Mouse (Mus musculus) left cerebral cortex, postnatal 14 days (tissue): ENCODE results near the gene Ttll10. TPM values are rescaled to one million over a fixed set of nuclear protein-coding genes. Genes with fewer than 3 reads are reported as not detected.
A peak's percentile ranks its signal among the peaks of the same experiment; 100 is the strongest.

Experiments
- DNase-seq, 2 experiments: peaks; one replicate each; pipeline ENCODE4 v3.0.0; 2021 to 2022; ENCODE audit warnings: low spot score in 2 of 2, mixed read lengths in 1 of 2
- intact Hi-C: fragments of 180-260 bp; cut with DNase I; formaldehyde crosslinking; loops from one replicate; pipeline ENCODE4 v1.15.1; 2025
- total RNA-seq, 2 experiments: library from RNA; stranded (reverse); gene quantifications; 2 replicates each; pipeline ENCODE4 v1.2.3; 2021

Gene Ttll10
- total RNA-seq, 2 experiments from 2014 or later: not detected

- intact Hi-C loops: no loop called here
- DNase-seq: no peak
Observed at GRCm38 (mm10) chr4:156069701-156070100, 10.5 kb upstream of the Ttll10 start.

DNA sequence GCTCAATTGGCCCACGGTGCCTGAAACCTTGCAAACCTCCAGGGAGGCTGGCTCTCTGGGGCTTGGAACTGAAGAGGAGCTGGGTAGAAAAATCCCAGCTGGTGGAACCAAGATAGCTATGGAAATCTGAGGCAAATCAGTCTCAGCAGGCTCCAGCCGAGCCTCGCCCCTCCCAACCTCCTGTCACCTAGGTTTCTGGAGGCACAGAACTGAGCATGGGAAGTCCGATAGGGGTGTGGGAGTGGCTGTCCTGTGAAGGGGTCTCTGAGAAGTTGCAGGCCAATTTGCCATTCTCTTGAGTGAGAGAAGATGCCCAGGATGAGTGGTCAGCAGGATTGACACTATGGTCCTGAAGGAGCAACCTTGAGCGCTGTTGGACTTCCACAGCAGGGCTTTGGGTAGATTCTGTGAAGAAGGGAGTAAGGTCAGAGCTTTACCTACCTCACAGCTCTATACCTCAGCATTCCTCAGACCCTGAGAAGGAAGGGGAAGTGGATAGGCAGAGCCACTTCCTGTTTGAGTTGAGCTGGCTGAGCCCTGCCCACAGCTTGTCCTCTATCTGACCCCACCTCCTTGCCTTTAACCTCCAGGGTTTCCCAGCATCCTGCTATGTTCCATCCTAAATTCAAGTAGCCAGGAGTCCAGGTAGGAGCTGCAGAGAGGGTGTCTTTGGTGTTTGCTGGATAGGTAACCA lies 8.2 kb upstream of the Ttll10 start:
- no peak for DNase-seq
- intact Hi-C loops: no loop called here

DNA sequence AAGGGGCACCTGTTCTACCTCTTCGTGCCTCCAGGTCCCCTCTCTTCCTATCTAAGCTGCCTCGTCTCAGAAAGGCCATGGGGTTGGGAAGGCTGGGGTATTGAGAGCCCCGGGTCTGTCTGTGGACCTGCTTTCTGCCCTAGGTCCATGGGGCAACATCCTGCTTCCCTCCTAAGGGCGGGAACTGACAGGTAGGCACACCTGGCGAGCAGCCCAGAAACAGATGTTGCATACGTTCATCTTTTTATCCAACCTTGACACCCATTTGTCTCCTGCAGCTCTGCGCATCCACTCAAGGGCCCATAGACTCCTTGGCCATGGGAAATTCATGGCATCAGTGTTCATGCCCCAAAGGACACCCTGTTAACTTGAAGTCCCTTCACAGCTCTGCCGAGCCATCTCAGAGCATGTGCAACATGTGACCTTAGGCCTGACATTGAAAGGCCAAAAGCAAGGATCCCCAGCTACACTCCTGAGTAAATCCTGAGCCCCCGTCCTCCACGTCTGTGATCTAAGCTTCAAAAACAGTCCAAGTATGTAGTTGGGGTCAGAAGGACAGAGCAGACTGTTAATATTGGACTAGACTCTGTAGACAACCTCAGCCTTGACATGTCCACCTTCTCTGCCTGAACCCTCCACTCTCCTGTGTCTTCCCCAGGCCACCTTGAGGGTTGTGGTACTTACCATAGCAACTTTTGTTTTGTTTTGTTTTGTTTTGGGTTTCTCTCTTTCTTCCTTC lies 6.1 kb upstream of the Ttll10 start:
- DNase-seq: no peak
- intact Hi-C loops: no loop called here

- DNase-seq: no peak
- intact Hi-C loops: no loop called here
Observed at GRCm38 (mm10) chr4:156064510-156064897, 5.3 kb upstream of the Ttll10 start.

GRCm38 (mm10) chr4:156063861-156064509 lies 4.8 kb upstream of the Ttll10 start:
- no peak for DNase-seq
- intact Hi-C loops: no loop called here

GRCm38 (mm10) chr4:156059713-156060112 lies 499 bp upstream of the Ttll10 start:
- no peak for DNase-seq
- intact Hi-C loops: no loop called here

DNA sequence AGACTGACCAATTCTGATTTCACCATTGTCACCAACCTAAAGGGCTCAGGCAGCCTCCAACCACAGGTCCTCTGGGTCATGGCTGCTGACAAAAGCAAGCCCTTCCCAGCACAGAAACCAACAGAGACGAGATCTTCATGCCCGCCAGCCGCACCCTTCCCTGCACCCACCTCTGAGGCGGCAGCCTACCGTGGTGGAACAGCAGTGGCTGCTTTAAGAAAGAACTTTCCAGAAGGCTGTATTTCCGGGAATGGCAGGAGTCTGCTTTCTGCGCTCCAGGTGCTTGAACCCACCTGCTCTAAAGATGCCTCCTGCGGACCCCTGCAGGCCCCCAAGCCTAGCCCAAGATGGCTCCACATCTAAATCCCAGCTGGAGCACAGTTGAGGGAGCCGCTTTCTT lies 388 bp downstream of the Ttll10 start:
- intact Hi-C loops: no loop called here
- no peak for DNase-seq

GRCm38 (mm10) chr4:156057702-156058101 lies 1.5 kb downstream of the Ttll10 start:
- DNase-seq: no peak
- intact Hi-C loops: no loop called here

- DNase-seq: no peak
- intact Hi-C loops: no loop called here
Observed at GRCm38 (mm10) chr4:156055173-156055572, 4.0 kb downstream of the Ttll10 start.

- no peak for DNase-seq
- intact Hi-C loops: no loop called here
Observed at GRCm38 (mm10) chr4:156054606-156055005, 4.6 kb downstream of the Ttll10 start.

DNA sequence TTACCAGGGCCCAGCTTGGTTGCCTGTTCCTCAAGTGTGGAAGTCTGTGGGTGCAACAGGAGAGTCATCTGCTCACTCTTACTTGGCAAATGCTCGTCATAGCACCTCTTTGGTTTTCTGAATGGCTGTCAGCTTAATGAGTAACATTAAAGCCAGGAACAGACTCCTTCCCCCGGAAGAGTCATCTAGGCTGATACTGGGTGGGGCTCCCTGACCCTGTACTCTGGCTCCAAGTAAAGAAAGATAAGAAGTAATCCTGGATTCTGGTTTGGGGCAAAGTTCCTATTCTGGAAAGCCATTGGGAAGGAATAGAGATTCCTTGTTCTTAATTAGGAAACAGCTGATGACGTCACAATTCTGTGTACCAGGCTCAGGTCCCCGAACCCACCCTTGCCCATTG lies 5.1 kb downstream of the Ttll10 start:
- intact Hi-C loops: no loop called here
- DNase-seq: no peak

GRCm38 (mm10) chr4:156053113-156053512 lies 6.1 kb downstream of the Ttll10 start:
- peak in 1 of 2 experiments; percentile 17 for DNase-seq
- intact Hi-C loops: no loop called here

DNA sequence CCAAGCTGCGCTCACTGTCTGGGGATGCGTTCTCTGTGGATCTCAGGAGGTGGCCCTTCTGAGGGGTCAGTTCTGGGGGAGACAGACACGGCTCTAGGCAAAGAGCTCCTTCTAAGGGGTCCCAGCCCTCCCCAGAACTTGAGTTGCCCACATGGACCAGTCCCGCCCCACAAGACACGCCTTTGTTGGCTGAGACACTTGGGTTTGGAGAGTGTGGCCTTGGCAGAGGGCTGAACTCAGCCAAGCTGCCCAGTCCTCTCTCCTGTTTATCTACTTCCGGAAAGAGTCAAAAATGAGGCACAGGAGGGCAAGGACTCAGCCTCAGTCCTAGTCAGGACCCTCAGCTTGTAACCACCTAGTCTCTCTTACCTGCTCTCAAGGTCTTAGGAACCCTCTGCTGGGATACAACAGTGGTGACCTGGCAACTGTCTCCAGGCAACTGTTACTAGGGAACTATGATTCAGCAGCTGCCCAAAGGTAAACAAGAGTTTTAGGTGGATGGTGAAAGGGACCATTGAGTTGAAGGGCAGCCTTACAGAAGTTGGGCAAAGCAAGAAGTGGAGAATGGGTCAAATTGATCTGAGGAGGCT lies 8.7 kb downstream of the Ttll10 start:
- DNase-seq: no peak
- intact Hi-C loops: no loop called here

DNA sequence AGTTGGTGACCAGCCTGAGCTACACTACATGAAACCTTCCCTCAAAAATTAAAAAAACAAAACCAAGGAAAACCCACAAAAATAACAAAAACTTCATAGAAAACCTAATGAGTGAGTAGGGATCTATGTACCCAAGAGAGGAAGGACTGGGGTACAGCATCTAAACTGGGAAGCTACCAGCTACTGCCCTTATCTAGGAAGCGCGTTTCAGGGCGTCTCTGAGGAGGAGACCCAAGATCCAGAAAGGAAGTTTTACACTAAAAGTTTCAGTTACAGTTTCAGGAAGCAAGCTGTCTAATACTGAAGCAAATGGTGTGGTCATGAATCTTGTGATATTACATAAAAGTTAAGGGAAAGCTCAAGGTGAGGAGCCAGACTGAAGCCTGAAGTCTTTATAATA lies 9.4 kb downstream of the Ttll10 start:
- intact Hi-C loops: no loop called here
- DNase-seq: no peak

DNA sequence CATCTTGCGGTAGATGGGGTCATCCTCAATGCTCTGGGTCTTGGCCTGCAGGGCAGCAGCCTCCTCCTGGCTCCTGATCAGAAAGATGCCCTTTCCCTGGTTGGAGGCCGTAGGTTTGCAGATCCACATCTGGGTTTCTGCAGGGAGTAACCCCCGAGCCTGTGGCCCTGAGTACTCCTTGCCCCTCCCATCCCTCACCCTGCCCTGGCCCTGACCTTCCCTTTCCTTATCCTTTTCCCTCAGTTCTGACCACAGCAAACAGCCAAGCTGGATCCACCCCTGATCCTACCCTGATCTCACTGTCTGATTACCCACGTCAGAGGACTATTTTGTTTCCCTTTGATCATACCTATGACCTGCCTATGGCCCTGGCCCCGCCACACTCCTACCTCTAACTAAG lies 14.5 kb downstream of the Ttll10 start:
- intact Hi-C loops: no loop called here
- no peak for DNase-seq

GRCm38 (mm10) chr4:156034901-156035300 lies 24.3 kb downstream of the Ttll10 start:
- no peak for DNase-seq
- intact Hi-C loops: loop anchor here (5.0 kb wide), 1 partner anchor 72 kb away; the partner anchor contains the start of gene 9430015G10Rik

GRCm38 (mm10) chr4:156034301-156034700 lies 24.9 kb downstream of the Ttll10 start:
- intact Hi-C loops: loop anchor here (5.0 kb wide), 1 partner anchor 73 kb away; the partner anchor contains the start of gene 9430015G10Rik
- DNase-seq: no peak

- no peak for DNase-seq
- intact Hi-C loops: loop anchor here (5.0 kb wide), 1 partner anchor 74 kb away; the partner anchor contains the start of gene 9430015G10Rik
Observed at GRCm38 (mm10) chr4:156033476-156034119, 25.6 kb downstream of the Ttll10 start.

- intact Hi-C loops: loop anchor here (5.0 kb wide), 1 partner anchor 74 kb away; the partner anchor contains the start of gene 9430015G10Rik
- DNase-seq: no peak
Observed at GRCm38 (mm10) chr4:156032856-156033255, 26.4 kb downstream of the Ttll10 start.
